Mouse (Mus musculus): ENCODE measurements around the gene Mitf. TPM values are rescaled to one million over a fixed set of nuclear protein-coding genes. Genes with fewer than 3 reads are reported as not detected.

Mitf gene
- polyA plus RNA-seq, 1 experiment from 2014 or later, result 2.2 TPM

DNA sequence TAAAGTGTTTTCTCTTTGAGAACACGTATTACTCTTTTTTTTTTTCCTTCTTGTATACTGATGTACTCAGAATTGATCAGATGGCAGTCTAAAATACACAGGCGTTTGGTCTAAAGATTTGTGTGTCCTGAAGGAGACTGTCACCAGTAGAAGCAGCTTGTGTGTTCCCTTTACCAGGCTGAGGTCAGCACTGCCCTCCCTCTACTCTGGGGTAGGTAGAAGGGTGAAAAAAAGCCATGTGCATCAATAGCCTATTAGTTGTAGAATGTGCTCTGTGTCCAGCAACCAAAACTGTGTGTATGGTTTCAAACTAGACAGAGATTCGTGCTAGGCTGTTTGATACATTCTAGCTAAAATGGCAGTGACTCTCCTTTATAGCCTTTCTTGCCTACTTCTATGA lies 122.2 kb downstream of the Mitf start:
- H3K27me3 ChIP-seq (ENCODE audit: control insufficient read depth, insufficient read depth, low read length), result no peaks in the 10 kb centered on the region
- WGBS, result 65% methylated on average over 3 of the region's 3 CpGs
- no peaks in the 10 kb centered on the region for H3K36me3 ChIP-seq (replicated peaks; ENCODE audit: control insufficient read depth, insufficient read depth, low read depth, low read length)
- DNase-seq (ENCODE audit: low spot score) (no peak), ATAC-seq (replicated peaks; ENCODE audit: insufficient number of reproducible peaks, low FRiP score, low TSS enrichment, low read depth) (no peak)
- H3K9ac ChIP-seq (replicated peaks; ENCODE audit: low read length), result no peak overlapping the region
- no peak overlapping the region for H3K4me3 ChIP-seq (ENCODE audit: low read depth, low read length)
- H3K4me2 ChIP-seq (ENCODE audit: low read depth, low read length), result no peak overlapping the region
- no peak overlapping the region for H3K27ac ChIP-seq (replicated peaks; ENCODE audit: low read depth, low read length)
- no peaks in the 10 kb centered on the region for H3K9me3 ChIP-seq (replicated peaks; ENCODE audit: control insufficient read depth, low read length)
- H3K4me1 ChIP-seq (ENCODE audit: control insufficient read depth, insufficient read depth, low read length), result no peaks in the 10 kb centered on the region

DNA sequence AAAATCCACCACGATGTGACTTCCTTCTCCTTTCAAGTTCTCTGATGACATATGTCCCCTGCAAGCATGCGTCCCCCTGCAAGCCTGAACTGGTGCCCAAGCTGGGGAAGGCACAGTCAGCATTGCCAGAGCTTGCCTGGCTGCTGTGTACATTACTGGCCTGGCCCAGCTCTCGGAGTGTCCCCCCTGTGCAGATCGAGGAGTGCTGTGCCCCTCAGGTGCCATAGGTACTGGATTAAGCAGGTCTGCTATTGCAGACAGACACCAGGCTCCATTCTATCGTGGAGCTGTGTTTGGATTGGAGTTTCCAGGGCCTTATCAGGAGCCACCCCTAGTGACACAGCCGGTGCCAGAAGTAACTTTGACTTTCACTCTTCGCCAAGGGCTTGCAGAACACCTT lies 122.6 kb downstream of the Mitf start:
- Histone ChIP-seq H3K27me3 (ENCODE audit: control insufficient read depth, insufficient read depth, low read length) (no peaks in the 10 kb centered on the region), H3K4me3 (ENCODE audit: low read depth, low read length) (no peak overlapping the region)
- no peak for ATAC-seq (replicated peaks; ENCODE audit: insufficient number of reproducible peaks, low FRiP score, low TSS enrichment, low read depth)

GRCm38 (mm10) chr6:97937139-97937538 lies 130.3 kb downstream of the Mitf start:
- H3K36me3 ChIP-seq (replicated peaks; ENCODE audit: control insufficient read depth, insufficient read depth, low read depth, low read length), result no peaks in the 10 kb centered on the region
- no peak overlapping the region for H3K4me2 ChIP-seq (ENCODE audit: low read depth, low read length)
- no peak for DNase-seq (ENCODE audit: low spot score)
- H3K4me3 ChIP-seq (ENCODE audit: low read depth, low read length), result no peak overlapping the region
- H3K27me3 ChIP-seq (ENCODE audit: control insufficient read depth, insufficient read depth, low read length), result no peaks in the 10 kb centered on the region
- no peak overlapping the region for H3K27ac ChIP-seq (replicated peaks; ENCODE audit: low read depth, low read length)
- no peaks in the 10 kb centered on the region for H3K9me3 ChIP-seq (replicated peaks; ENCODE audit: control insufficient read depth, low read length)
- H3K9ac ChIP-seq (replicated peaks; ENCODE audit: low read length), result no peak overlapping the region
- no peak for ATAC-seq (replicated peaks; ENCODE audit: insufficient number of reproducible peaks, low FRiP score, low TSS enrichment, low read depth)
- no peaks in the 10 kb centered on the region for H3K4me1 ChIP-seq (ENCODE audit: control insufficient read depth, insufficient read depth, low read length)
- WGBS, result 64% methylated on average over 5 of the region's 5 CpGs

More for the DNA sequence above, 122.6 kb downstream of the Mitf start:
- 72% methylated on average over 7 of the region's 7 CpGs for WGBS
- Histone ChIP-seq H3K4me1 (ENCODE audit: control insufficient read depth, insufficient read depth, low read length) (no peaks in the 10 kb centered on the region), H3K36me3 (replicated peaks; ENCODE audit: control insufficient read depth, insufficient read depth, low read depth, low read length) (no peaks in the 10 kb centered on the region), H3K27ac (replicated peaks; ENCODE audit: low read depth, low read length) (no peak overlapping the region), H3K9ac (replicated peaks; ENCODE audit: low read length) (no peak overlapping the region), H3K9me3 (replicated peaks; ENCODE audit: control insufficient read depth, low read length) (no peaks in the 10 kb centered on the region), H3K4me2 (ENCODE audit: low read depth, low read length) (no peak overlapping the region)
- no peak for DNase-seq (ENCODE audit: low spot score)

- H3K9ac ChIP-seq (replicated peaks; ENCODE audit: low read length), result no peak overlapping the region
- peak; percentile 13 for DNase-seq (ENCODE audit: low spot score)
- H3K36me3 ChIP-seq (replicated peaks; ENCODE audit: control insufficient read depth, insufficient read depth, low read depth, low read length), result no peaks in the 10 kb centered on the region
- H3K9me3 ChIP-seq (replicated peaks; ENCODE audit: control insufficient read depth, low read length), result no peaks in the 10 kb centered on the region
- 58% methylated on average over 11 of the region's 11 CpGs for WGBS
- H3K27ac ChIP-seq (replicated peaks; ENCODE audit: low read depth, low read length), result no peak overlapping the region
- no peak overlapping the region for H3K4me2 ChIP-seq (ENCODE audit: low read depth, low read length)
- H3K4me1 ChIP-seq (ENCODE audit: control insufficient read depth, insufficient read depth, low read length), result no peaks in the 10 kb centered on the region
- H3K4me3 ChIP-seq (ENCODE audit: low read depth, low read length), result no peak overlapping the region
- H3K27me3 ChIP-seq (ENCODE audit: control insufficient read depth, insufficient read depth, low read length), result no peaks in the 10 kb centered on the region
- ATAC-seq (replicated peaks; ENCODE audit: insufficient number of reproducible peaks, low FRiP score, low TSS enrichment, low read depth), result no peak
Observed at GRCm38 (mm10) chr6:97937897-97938614, 131.2 kb downstream of the Mitf start.

DNA sequence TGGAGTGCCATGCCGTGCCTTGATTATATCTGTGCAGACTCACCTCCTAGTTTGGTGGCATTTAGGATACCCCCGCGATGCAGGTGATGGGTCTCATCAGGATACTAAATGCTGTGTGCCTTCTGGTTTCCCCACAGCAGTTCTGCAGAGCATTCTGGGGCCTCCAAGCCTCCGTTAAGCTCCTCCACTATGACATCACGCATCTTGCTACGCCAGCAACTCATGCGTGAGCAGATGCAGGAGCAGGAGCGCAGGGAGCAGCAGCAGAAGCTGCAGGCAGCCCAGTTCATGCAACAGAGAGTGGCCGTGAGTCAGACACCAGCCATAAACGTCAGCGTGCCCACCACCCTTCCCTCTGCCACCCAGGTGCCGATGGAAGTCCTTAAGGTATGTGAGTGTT lies 134.1 kb downstream of the Mitf start:
- 85% methylated on average over 12 of the region's 12 CpGs for WGBS
- H3K4me3 ChIP-seq (ENCODE audit: low read depth, low read length), result no peak overlapping the region
- no peaks in the 10 kb centered on the region for H3K9me3 ChIP-seq (replicated peaks; ENCODE audit: control insufficient read depth, low read length)
- no peak for DNase-seq (ENCODE audit: low spot score)
- H3K9ac ChIP-seq (replicated peaks; ENCODE audit: low read length), result no peak overlapping the region
- H3K4me1 ChIP-seq (ENCODE audit: control insufficient read depth, insufficient read depth, low read length), result no peaks in the 10 kb centered on the region
- no peak overlapping the region for H3K27ac ChIP-seq (replicated peaks; ENCODE audit: low read depth, low read length)
- H3K27me3 ChIP-seq (ENCODE audit: control insufficient read depth, insufficient read depth, low read length), result no peaks in the 10 kb centered on the region
- H3K36me3 ChIP-seq (replicated peaks; ENCODE audit: control insufficient read depth, insufficient read depth, low read depth, low read length), result no peaks in the 10 kb centered on the region
- ATAC-seq (replicated peaks; ENCODE audit: insufficient number of reproducible peaks, low FRiP score, low TSS enrichment, low read depth), result no peak
- H3K4me2 ChIP-seq (ENCODE audit: low read depth, low read length), result no peak overlapping the region

DNA sequence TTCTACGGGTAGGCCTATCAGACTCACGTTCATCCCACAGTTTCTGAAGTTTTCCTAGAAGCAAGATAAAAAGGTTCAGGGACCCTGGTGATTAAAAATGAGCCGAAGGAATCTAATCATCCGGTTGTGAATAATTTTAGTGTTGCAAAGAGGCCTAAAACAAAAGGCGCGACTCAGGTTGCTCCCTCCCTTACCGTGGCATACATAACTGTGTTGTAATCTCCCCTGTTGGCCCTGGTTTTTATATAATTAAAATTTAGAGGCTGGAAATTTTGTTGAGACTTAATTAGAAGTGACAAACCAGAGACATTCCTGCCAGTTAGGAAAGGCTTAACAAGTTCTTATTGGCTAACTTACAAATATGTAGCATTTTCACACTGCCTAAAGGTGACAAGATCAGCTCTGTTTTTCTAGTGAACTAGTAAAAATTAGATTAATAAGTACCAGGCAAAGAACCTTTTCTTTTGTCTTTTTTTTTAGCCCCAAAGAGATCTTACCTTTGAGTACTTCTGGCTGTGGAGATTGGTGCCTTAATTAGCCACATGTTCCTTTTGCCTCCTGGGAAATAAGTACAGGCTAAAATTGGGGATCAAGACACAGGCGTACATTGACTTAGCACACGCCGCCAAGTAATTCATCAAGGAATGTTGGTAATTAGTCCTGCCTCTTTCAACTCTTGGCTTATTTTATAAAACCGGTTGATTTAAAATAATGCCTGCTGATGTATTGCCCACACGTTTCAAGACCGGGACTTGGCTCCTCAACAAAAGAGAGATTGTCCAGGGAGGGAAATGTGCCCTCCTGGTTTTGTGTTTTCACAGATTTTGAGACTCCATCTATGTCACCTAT lies 143.4 kb downstream of the Mitf start:
- H3K9ac ChIP-seq (replicated peaks; ENCODE audit: low read length), result no peak overlapping the region
- no peak for ATAC-seq (replicated peaks; ENCODE audit: insufficient number of reproducible peaks, low FRiP score, low TSS enrichment, low read depth)
- H3K36me3 ChIP-seq (replicated peaks; ENCODE audit: control insufficient read depth, insufficient read depth, low read depth, low read length), result no peaks in the 10 kb centered on the region
- 56% methylated on average over 13 of the region's 13 CpGs for WGBS
- H3K9me3 ChIP-seq (replicated peaks; ENCODE audit: control insufficient read depth, low read length), result no peaks in the 10 kb centered on the region
- no peaks in the 10 kb centered on the region for H3K4me1 ChIP-seq (ENCODE audit: control insufficient read depth, insufficient read depth, low read length)
- H3K27me3 ChIP-seq (ENCODE audit: control insufficient read depth, insufficient read depth, low read length), result no peaks in the 10 kb centered on the region
- H3K27ac ChIP-seq (replicated peaks; ENCODE audit: low read depth, low read length), result no peak overlapping the region
- H3K4me2 ChIP-seq (ENCODE audit: low read depth, low read length), result no peak overlapping the region
- DNase-seq (ENCODE audit: low spot score), result no peak
- no peak overlapping the region for H3K4me3 ChIP-seq (ENCODE audit: low read depth, low read length)

- H3K4me1 ChIP-seq (ENCODE audit: control insufficient read depth, insufficient read depth, low read length), result no peaks in the 10 kb centered on the region
- H3K4me2 ChIP-seq (ENCODE audit: low read depth, low read length), result no peak overlapping the region
- H3K27me3 ChIP-seq (ENCODE audit: control insufficient read depth, insufficient read depth, low read length), result no peaks in the 10 kb centered on the region
- no peaks in the 10 kb centered on the region for H3K9me3 ChIP-seq (replicated peaks; ENCODE audit: control insufficient read depth, low read length)
- DNase-seq (ENCODE audit: low spot score), result no peak
- no peak overlapping the region for H3K4me3 ChIP-seq (ENCODE audit: low read depth, low read length)
- WGBS, result 68% methylated on average over 2 of the region's 2 CpGs
- no peak overlapping the region for H3K9ac ChIP-seq (replicated peaks; ENCODE audit: low read length)
- no peak overlapping the region for H3K27ac ChIP-seq (replicated peaks; ENCODE audit: low read depth, low read length)
- no peak for ATAC-seq (replicated peaks; ENCODE audit: insufficient number of reproducible peaks, low FRiP score, low TSS enrichment, low read depth)
- H3K36me3 ChIP-seq (replicated peaks; ENCODE audit: control insufficient read depth, insufficient read depth, low read depth, low read length), result no peaks in the 10 kb centered on the region
Observed at GRCm38 (mm10) chr6:97950882-97951245, 144.0 kb downstream of the Mitf start.

- Histone ChIP-seq H3K4me1 (ENCODE audit: control insufficient read depth, insufficient read depth, low read length) (no peaks in the 10 kb centered on the region), H3K36me3 (replicated peaks; ENCODE audit: control insufficient read depth, insufficient read depth, low read depth, low read length) (no peaks in the 10 kb centered on the region), H3K4me3 (ENCODE audit: low read depth, low read length) (no peak overlapping the region), H3K9ac (replicated peaks; ENCODE audit: low read length) (no peak overlapping the region), H3K4me2 (ENCODE audit: low read depth, low read length) (no peak overlapping the region), H3K9me3 (replicated peaks; ENCODE audit: control insufficient read depth, low read length) (no peaks in the 10 kb centered on the region), H3K27me3 (ENCODE audit: control insufficient read depth, insufficient read depth, low read length) (no peaks in the 10 kb centered on the region), H3K27ac (replicated peaks; ENCODE audit: low read depth, low read length) (no peak overlapping the region)
- 67% methylated on average over 1 of the region's 1 CpGs for WGBS
- no peak for ATAC-seq (replicated peaks; ENCODE audit: insufficient number of reproducible peaks, low FRiP score, low TSS enrichment, low read depth)
- no peak for DNase-seq (ENCODE audit: low spot score)
Observed at GRCm38 (mm10) chr6:97951711-97952110, 144.9 kb downstream of the Mitf start.
